Mouse (Mus musculus) liver, postnatal 0 days (tissue): ENCODE measurements around the gene Lamp1. TPM values are rescaled to one million over a fixed set of nuclear protein-coding genes. Genes with fewer than 3 reads are reported as not detected.

ENCODE experiments used
- ATAC-seq: fragments of 200-750 bp; cut with Nextera tagmentation; 2 replicates; pipeline ENCODE4 v1.8.0; 2017; ENCODE audit warnings: mild to moderate bottlenecking, moderate library complexity
- DNase-seq: peaks from one replicate; pipeline ENCODE4 v3.0.0-alpha.2; 2016
- H3K27ac ChIP-seq: fragments of 300-500 bp; sonication (generic); 2 replicates; pipeline ENCODE4 v1.5.1; 2014; ENCODE audit warnings: antibody characterized with exemption, moderate library complexity, mild to moderate bottlenecking, low read depth
- H3K27me3 ChIP-seq: fragments of 300-500 bp; sonication (generic); 2 replicates; pipeline ENCODE4 v1.6.1; 2014; ENCODE audit warnings: low read length, control low read depth, mixed read lengths; ENCODE audit not compliant: insufficient read depth
- H3K36me3 ChIP-seq: fragments of 300-500 bp; sonication (generic); replicated peaks from 2 replicates; pipeline ENCODE4 v1.6.1; 2014; ENCODE audit warnings: mild to moderate bottlenecking, control low read depth, low read length, moderate library complexity, mixed read lengths; ENCODE audit not compliant: insufficient read depth
- H3K4me1 ChIP-seq: fragments of 300-500 bp; sonication (generic); 2 replicates; pipeline ENCODE4 v1.6.1; 2014; ENCODE audit warnings: antibody characterized with exemption, mild to moderate bottlenecking, control low read depth; ENCODE audit not compliant: insufficient read depth
- H3K4me2 ChIP-seq: fragments of 300-500 bp; sonication (generic); 2 replicates; pipeline ENCODE4 v1.6.1; 2014; ENCODE audit warnings: low read depth, mild to moderate bottlenecking, low read length, moderate library complexity, mixed read lengths
- H3K4me3 ChIP-seq: fragments of 300-500 bp; sonication (generic); 2 replicates; pipeline ENCODE4 v1.5.1; 2014; ENCODE audit warnings: low read depth, low read length
- H3K9ac ChIP-seq: fragments of 300-500 bp; sonication (generic); replicated peaks from 2 replicates; pipeline ENCODE4 v1.6.1; 2014; ENCODE audit warnings: mild to moderate bottlenecking, moderate library complexity
- H3K9me3 ChIP-seq: fragments of 300-500 bp; sonication (generic); 2 replicates; pipeline ENCODE4 v1.6.1; 2016; ENCODE audit warnings: mild to moderate bottlenecking, control low read depth, low read length, mixed read lengths
- CTCF ChIP-seq: sonication (generic); IDR thresholded peaks from 2 replicates; pipeline ENCODE4 v1.5.1; 2016; ENCODE audit warnings: antibody characterized with exemption, low read depth
- EP300 ChIP-seq: IDR thresholded peaks from 2 replicates; pipeline ENCODE4 v1.6.1; 2016; ENCODE audit warnings: antibody characterized with exemption, low read depth, mild to moderate bottlenecking
- WGBS: fragments of 180-500 bp; shearing (Covaris S2); extraction: QIAGEN DNeasy Blood & Tissue Kit; methylation state at CpG from one replicate; pipeline ENCODE4 v1.1.7; 2014; ENCODE audit not compliant: insufficient replicate concordance; 5-methylcytosine and 5-hydroxymethylcytosine counted together
- polyA plus RNA-seq: library from polyadenylated mRNA; unstranded; fragments of >200 nt; fragmentation: Nextera tagmentation; extraction: Ambion mirVana; gene quantifications from 2 replicates; pipeline ENCODE4 v1.2.1, GENCODE M21; 2015

The Lamp1 gene
- polyA plus RNA-seq, 1 experiment from 2014 or later: 199 TPM

GRCm38 (mm10) chr8:13200301-13201012, 41.5 kb downstream of the Lamp1 start, which contains the start of gene Grtp1:
Gene Grtp1 (minus strand): TSS chr8:13200620.
- 4% methylated on average over 54 of the region's 58 CpGs for WGBS
- Histone ChIP-seq H3K36me3 (no peaks in the 10 kb centered on the region), H3K9me3 (no peaks in the 10 kb centered on the region), H3K9ac (peak within 1 kb of the TSS; percentile 64), H3K4me2 (peak within 1 kb of the TSS; percentile 99), H3K27ac (peak within 1 kb of the TSS; percentile 89), H3K4me1 (peaks cover 42% of the 10 kb centered on the region), H3K27me3 (peaks cover 16% of the 10 kb centered on the region), H3K4me3 (peak within 1 kb of the TSS; percentile 90)
- TF ChIP-seq CTCF (no peak), EP300 (no peak)
- ATAC-seq: peak; percentile 76
- peak; percentile 82 for DNase-seq

- 3% methylated on average over 18 of the region's 18 CpGs for WGBS
- DNase-seq (no peak), ATAC-seq (peak; percentile 31)
- Histone ChIP-seq H3K9ac (peak overlapping the region; percentile 64), H3K27me3 (peaks cover 16% of the 10 kb centered on the region), H3K4me1 (peaks cover 44% of the 10 kb centered on the region), H3K27ac (peak overlapping the region; percentile 89), H3K4me3 (peak overlapping the region; percentile 90), H3K36me3 (no peaks in the 10 kb centered on the region), H3K4me2 (peak overlapping the region; percentile 99), H3K9me3 (no peaks in the 10 kb centered on the region)
- TF ChIP-seq CTCF (no peak), EP300 (no peak)
These were observed 42.0 kb downstream of the Lamp1 start for GRCm38 (mm10) chr8:13201013-13201334.

GRCm38 (mm10) chr8:13202041-13202440, 43.1 kb downstream of the Lamp1 start:
- H3K27me3 ChIP-seq: peaks cover 16% of the 10 kb centered on the region
- peak overlapping the region; percentile 64 for H3K9ac ChIP-seq
- peak overlapping the region; percentile 89 for H3K27ac ChIP-seq
- TF ChIP-seq EP300 (no peak), CTCF (no peak)
- H3K4me3 ChIP-seq: peak overlapping the region; percentile 90
- H3K9me3 ChIP-seq: no peaks in the 10 kb centered on the region
- WGBS: 56% methylated on average over 3 of the region's 3 CpGs
- H3K4me2 ChIP-seq: peak overlapping the region; percentile 99
- no peak for DNase-seq
- no peaks in the 10 kb centered on the region for H3K36me3 ChIP-seq
- peaks cover 52% of the 10 kb centered on the region for H3K4me1 ChIP-seq
- no peak for ATAC-seq

GRCm38 (mm10) chr8:13202806-13203205, 43.8 kb downstream of the Lamp1 start:
- no peaks in the 10 kb centered on the region for H3K9me3 ChIP-seq
- peak overlapping the region; percentile 90 for H3K4me3 ChIP-seq
- peak; percentile 54 for DNase-seq
- H3K27ac ChIP-seq: peak overlapping the region; percentile 89
- H3K4me2 ChIP-seq: peak overlapping the region; percentile 99
- 46% methylated on average over 3 of the region's 3 CpGs for WGBS
- ATAC-seq: peak; percentile 74
- peak overlapping the region; percentile 64 for H3K9ac ChIP-seq
- H3K4me1 ChIP-seq: peaks cover 58% of the 10 kb centered on the region
- TF ChIP-seq EP300 (peak; percentile 94), CTCF (no peak)
- H3K36me3 ChIP-seq: no peaks in the 10 kb centered on the region
- peaks cover 16% of the 10 kb centered on the region for H3K27me3 ChIP-seq

- Histone ChIP-seq H3K4me2 (peak overlapping the region; percentile 99), H3K4me1 (peaks cover 58% of the 10 kb centered on the region), H3K4me3 (peak overlapping the region; percentile 90; the same call in 1 of the 2 replicates), H3K9me3 (no peaks in the 10 kb centered on the region), H3K27ac (peak overlapping the region; percentile 89), H3K9ac (no peak overlapping the region), H3K27me3 (peaks cover 16% of the 10 kb centered on the region), H3K36me3 (no peaks in the 10 kb centered on the region)
- 61% methylated on average over 1 of the region's 1 CpGs for WGBS
- peak; percentile 52 for DNase-seq
- 0 out of 2 replicates have a peak, but pooled peaks have one; percentile 15 for ATAC-seq
- TF ChIP-seq CTCF (peak; percentile 82), EP300 (no peak)
These were observed 44.5 kb downstream of the Lamp1 start for GRCm38 (mm10) chr8:13203472-13203871.

- Histone ChIP-seq H3K4me3 (no peak overlapping the region), H3K9ac (no peak overlapping the region), H3K27ac (no peak overlapping the region; the same call in 1 of the 2 replicates), H3K36me3 (no peaks in the 10 kb centered on the region), H3K27me3 (peaks cover 13% of the 10 kb centered on the region), H3K9me3 (no peaks in the 10 kb centered on the region), H3K4me1 (peaks cover 61% of the 10 kb centered on the region), H3K4me2 (peak overlapping the region; percentile 43)
- DNase-seq (no peak), ATAC-seq (peak; percentile 24; the same call in 1 of the 2 replicates)
- TF ChIP-seq CTCF (no peak), EP300 (no peak)
- WGBS: 53% methylated on average over 12 of the region's 12 CpGs
These were observed 45.6 kb downstream of the Lamp1 start for GRCm38 (mm10) chr8:13204371-13205140.
